Mouse (Mus musculus) lung, postnatal 14 days (tissue): ENCODE results near the gene Dgkg.

Experiments
- DNase-seq: peaks from one replicate; pipeline ENCODE4 v3.0.0; 2021

Gene Dgkg

DNA sequence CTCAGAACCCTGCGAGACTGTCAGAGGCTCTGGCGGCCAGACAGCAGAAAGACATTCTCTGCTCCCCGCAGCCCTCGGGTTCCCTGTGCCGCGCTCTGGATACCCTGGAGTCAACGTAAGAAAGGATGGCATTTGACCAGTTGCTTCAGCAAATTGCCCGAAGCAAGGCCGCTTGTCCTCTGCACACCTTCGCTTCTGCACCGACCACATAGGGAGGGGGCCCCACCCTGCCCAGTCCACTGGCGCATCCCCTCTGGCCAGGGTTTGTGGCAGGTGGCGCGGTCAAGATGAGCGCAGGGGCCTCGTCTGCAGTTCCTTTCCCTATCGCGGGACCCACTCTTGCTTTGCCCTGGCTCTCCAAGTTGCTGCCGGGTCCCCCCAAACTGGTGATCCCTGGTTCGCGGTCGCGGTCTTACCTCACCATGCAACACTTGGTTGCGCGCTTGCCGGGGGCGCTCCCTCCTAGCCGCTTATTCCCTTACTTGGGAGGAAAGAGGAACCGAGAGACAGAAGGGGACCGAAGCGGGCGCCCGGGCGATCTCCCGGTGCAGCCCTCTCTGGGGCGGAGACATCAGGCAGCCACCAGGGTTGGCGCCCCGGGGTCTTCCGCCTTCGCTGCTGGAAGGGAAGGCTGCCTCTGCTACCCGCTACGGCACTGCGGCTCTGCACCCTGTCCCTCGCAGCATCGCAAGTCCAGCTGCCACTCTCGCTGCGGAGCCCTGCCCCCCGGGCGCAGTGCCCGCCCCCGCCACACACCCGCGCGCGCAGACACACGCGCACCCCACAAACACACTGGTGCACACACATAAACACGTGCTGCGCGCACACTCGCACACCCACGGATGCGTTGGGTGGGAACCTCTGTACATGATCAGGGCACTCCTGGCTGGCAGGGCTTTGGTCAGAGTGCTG, at the start of gene Dgkg:
Gene Dgkg (minus strand): TSS at position 689 of the 912 bp plus-strand sequence.
- DNase-seq: peak; percentile 35

DNA sequence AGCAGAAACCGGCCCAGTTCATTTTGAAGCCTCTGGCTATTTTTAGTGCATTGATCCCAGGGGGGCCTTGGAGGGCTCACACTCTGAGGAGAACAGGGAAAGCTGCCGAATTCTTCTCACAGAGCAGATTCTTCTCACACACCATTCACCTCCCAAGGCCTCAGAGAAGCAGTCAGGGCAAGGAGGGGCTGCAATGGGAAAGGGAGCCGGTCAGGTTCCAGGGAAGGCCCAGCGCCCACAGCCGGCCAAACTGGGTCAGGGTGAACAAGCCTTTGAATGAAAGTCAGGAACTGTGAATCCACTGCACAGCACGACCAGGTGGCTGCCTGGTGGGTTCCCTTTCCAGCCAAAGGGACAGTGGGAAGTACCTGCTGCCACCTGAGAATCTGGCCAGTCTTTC, 47.9 kb upstream of the Dgkg start:
- DNase-seq: no peak

DNA sequence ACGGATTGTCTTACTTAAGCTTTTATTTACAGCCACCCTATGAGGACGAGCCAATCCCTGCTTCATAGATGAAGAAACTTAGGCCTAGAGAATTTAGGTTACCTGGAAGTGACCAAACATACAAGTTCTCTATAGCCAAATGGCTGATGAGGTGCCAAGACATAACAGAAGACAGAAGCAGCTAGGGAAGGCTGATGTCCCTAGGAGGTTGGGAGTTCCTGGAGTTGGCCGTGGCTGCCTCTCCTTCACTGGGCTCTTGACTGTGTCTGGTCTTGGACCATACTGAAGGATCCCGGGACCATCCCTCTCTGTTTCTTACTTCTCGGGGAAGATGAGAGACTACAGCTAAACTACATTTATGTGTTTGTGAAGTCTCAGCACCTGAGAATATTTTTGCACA, 47.1 kb upstream of the Dgkg start:
- no peak for DNase-seq

DNA sequence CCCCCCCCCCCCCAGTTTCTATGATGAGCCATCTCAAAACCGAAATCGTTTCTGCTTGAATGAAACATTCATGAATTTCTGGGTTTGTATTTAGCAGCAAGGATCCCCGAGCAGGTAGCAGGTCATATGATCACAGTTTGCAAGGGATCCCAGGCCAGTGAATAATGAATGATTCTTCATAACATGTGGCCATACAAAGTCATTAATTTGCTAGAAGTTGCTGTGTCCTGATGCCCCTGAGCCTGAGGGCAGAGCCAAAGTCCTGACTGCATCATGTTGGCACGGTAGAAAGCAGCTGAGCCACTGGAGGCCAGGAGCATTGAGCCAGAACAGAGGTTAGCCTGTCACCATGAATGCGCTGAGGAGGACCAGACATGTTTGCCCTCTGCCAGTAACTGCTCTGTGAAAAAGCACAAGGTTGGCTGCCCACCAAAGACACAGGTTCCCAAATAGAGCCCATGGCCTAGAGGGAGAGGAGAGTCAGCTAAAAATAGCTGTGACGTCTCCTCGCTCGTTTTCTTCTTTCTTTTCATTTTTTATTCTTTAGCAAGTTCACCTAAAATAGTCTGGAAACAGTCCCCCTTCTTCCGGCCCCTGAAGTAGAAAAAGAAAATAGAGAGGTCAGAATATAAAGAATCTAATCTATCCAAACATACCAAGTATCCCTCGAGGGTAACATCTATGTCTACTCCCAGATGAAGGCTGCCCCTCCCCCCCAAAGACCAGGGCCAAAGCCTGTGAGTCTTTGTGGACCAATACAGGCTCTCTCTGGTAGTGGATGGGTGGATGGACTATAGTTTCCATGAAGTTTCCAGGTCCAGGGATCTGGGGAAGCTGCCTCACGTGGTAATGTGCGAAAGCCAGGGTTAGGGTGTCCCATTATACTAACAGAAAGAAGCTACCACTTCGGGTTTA, 42.1 kb upstream of the Dgkg start:
- DNase-seq: no peak

DNA sequence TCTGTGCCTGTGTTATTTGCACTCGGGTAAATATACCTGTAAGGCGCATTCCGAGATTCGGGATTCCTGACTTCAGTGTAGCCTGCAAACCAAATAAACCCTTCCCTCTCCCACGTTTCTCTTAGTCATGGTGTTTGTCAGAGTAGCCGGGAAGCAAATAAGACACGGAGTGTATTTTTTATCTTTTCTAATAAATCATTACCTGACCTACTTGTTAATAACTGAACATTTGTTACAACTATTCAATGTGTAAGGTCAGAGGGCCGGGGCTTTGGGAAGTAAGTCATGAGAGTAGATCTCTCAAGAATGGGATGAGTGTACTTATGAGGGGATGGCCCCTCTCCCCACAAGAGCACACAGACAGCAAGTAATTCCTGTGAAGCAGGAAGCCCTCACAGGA, 41.1 kb upstream of the Dgkg start:
- no peak for DNase-seq

DNA sequence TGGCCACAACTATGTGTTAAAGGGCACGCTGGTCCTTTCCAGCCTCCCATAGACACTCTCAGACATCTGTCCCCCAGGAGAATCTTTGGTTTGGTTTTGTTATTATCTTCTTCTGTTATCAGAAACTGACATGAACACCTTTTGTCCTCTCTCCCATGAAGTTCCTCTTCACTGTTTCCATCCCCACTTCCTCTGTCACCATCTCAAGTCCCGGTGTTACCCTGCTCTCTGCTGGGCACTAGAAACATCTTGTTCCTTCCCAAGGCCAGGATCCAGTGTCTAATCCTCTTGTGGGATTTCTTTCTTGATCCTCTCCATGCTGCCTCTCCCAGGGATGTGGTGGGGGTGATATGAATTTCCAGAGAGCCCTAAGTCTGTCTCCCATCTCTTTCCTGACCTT, 32.6 kb upstream of the Dgkg start:
- no peak for DNase-seq

DNA sequence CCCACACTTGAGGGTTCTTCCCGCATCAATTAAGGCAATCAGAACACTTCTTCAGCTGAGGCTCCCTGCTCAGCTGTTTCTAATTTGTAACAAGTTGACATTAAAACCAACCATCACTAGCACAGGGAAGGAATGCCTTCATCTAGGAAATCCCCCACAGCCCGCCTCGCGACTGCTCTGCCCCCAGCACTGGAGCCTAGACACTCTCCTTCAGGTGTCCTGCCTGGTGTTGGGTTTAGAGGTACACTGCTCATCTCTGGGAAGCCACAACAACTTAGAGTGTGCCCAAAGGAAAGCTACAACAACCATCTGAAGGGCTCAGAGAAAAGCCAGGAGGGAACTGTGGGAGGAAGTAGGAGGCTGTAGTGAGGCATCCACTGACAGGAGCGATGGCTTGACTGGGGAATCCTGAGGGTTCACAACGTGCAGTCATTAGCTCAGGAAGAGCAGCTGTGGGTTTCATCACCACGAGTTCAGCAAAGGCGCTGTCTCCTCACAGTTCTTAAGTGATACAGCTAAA, 30.8 kb upstream of the Dgkg start:
- DNase-seq: no peak

DNA sequence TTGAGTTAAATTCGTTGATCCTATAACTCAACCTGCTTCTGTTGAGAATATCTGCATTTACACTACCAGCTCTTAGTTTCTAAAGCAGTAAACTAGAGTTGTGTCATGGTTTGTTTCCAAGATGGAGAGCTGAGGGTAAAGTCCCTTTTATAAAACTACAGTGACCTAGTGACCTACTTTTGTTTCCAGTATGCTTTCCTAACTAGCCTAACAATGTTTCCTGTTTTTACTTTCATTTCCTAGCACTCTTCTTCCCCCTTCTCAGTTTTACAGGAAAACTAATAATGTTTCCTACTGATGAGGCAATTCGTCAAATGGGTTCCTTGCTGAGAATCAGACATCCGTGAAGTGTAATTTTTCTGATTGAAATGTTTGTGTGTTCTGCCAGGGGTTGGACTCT, 26.6 kb upstream of the Dgkg start:
- no peak for DNase-seq

DNA sequence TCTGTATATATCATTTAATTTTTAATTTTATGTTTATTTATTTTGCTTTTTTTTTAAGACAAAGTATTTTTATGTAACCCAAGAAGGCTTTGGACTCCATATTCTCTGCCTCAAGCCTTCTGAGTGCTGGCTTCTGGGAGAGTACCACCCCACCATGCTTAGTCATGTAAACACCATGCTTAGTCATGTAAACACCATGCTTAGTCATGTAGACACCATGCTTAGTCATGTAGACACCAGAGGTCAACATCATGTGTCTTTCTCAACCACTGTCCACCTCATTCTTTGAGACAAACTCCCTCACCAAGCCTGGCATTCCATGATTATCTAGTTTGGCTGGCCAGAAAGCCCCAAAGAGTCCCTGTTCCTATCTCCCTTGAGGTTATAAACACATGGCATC, 25.7 kb upstream of the Dgkg start:
- DNase-seq: no peak

DNA sequence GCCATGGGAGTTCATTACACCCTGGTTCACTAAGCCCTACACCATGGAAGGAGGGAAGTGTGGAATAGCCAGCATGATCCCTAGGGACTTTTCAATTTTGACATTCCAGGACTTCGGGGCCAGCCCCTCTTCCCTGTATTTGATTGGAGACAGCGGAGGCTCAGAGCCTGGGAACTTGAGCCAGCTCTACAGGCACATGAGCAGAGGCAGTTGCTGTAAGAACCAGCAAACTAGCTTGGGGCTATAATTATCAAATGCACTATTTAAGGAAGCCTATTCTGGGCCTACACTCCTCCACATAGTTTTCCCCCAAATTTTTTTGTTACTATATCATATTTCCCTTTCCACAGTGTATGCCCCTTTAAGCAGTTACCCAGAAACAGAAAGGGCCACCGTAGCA, 22.6 kb upstream of the Dgkg start:
- no peak for DNase-seq

DNA sequence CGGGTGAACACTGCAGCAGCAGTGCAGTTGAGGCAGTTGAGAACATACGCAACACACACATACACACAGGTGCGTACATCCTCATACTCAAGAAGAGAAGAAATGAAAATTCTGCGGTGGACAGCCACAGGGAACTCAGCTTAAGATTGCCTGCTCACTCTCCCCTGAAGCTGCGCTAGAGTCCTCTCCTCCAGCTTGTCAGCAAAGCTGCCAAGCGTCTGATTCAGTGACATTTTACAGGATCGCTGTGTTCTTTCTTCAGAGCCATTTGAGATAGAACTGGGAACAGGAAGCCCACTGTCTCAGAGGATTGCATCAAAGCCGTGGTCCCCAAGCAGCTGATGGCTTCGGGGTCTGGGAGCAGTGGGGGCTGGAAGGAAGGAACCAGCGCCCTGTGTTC, 17.6 kb upstream of the Dgkg start:
- DNase-seq: no peak

DNA sequence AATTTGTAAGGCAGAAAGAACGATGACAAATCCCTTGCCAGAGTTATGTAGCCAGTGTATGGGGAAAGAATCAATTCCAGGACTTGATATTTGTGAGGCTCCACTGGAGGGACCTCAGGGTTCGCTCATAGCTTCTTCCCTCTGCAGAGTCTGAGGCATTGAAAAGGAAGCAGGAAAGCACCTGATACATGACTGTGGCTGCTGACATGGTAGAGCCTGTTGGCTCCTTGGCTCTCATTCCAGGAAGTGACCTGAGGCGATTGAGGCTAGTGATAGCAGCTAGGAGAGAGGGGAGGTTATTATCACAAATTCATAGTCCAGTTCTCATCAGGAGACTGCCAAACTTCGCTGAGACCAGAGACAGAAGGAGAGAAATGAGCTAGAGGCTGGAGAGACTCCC, 17.1 kb upstream of the Dgkg start:
- DNase-seq: no peak

DNA sequence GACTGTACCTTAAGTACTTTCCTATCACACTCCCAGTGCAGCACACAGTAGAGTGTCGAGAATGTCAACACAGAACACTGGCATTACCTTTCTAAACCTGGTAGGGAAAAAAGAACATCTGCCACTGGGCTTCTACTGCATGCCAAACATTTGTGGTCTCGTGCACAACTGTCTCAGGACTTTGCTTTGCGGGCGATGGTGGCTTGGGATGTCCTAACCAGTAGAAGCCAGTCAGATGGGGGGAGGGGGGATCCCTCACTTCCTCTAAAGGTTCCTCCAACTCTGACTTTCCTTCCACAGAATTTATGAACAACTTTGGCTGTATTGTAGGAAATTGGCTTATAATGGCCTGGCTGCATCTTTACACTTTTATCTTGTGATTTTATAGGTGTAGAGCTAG, 7.0 kb upstream of the Dgkg start:
- DNase-seq: no peak

DNA sequence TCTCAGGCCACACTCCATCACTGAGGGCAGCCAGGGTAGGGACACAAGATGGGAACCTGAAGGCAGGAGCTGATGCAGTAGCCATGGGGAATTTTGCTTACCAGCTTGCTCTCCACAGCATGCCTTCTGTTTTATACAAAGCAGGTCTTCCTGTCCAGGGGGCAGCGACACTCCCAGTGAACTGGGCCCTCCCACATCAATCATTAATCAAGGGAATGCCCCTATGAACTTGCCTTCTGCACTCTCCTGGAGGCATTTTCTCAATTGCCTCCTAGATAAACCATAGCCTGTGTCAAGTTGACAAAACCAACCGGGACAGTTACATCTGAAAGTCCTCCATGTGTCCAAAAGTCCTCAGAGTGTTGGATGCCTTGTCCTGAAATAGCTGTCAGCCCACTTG, 6.1 kb upstream of the Dgkg start:
- no peak for DNase-seq

DNA sequence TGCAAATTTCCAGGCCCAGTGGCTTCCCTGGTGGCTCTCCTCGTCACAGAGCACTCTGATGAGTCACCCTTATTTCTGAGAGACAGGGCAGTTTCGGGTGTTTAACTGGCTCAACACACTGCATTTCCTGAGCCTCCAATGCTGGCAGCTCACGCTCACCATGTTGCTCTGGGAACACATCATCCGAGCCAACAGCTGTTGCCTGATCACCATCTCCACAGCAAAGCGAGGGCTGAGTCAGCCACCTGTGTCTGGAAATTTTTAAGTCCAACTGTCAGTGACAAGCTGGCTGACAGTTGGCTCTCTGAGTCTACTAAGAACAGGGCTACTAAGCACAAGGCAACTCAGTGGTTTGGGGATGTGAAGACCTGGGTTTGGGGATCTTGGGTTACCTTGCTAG, 4.1 kb upstream of the Dgkg start:
- DNase-seq: no peak

DNA sequence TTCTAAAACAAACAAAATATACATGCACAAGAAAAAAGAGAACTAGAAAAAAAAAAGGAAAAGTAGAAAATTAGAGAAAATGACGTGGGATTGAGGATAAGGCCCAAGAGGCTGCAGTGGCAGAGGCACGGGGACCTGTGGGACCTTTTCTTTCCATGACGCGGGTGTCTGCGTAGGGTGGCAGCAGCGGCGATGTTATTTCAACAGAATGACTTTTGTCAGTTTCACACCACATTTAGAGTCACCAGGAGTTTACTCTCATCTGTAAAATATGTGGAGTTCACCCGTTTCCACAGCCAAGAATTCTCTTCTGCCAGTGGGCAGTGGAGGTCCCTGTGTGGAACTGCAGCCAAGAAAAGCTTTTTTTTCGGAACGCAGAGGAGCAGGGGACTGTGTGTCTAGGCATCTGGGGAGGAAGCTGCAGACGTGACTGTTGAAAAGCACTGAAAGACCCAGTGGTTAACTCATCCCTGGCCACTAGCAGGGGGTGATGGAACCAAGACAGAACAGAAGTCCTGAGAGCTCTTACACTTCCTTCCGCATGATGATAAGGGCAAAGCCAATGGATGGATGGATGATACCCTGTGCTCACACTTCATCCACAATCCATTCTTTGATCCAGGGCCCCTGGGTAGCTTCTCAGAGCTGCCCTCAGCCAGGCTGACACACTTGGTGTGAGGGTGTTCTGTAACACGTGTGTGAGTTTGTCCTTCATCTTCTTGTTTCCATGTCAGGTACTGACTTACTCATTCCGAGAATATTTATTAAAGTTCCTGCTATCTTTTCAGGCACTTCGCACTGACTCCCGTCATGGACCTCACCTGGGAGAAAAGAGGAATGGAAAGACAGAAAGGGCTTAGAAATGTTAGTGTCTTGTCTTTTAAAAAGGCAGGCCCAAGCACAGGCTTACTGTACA, 1.1 kb upstream of the Dgkg start:
- no peak for DNase-seq

DNA sequence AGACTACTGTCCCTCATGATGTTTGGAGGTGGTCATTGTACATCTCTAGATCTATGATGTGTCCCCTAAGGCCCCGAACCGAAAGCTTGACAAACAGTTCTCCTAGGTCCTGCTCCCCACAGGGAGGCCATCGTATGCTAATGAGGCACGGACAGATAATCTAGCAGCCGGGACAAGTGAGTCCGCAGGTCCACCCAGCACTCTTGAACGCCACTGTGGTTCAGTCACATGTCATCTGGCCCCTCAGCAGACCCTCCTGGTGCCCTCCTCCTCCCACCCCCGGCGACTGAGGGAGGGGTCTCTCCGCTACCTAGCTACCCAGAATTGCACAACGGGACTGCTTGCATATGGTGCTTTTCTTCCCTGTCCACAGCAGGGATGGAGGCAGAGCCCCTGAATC, 1.2 kb downstream of the Dgkg start:
- DNase-seq: no peak

DNA sequence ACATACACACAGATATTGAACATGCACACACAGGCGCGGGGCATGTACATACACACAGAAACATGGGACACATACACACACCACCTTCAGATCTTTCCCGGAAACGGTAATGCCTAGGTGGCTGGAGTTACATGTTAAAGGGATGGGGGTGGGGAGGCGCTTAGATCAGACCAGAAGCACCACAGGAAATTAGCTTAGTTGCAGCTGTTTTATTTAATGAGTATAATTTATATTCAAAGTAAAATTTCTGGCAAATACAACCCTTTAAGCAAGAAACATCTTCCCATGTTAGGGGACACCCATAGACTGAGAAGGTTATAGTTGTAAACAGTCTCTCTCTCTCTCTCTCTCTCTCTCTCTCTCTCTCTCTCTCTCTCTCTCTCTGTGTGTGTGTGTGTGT, 1.8 kb downstream of the Dgkg start:
- no peak for DNase-seq

DNA sequence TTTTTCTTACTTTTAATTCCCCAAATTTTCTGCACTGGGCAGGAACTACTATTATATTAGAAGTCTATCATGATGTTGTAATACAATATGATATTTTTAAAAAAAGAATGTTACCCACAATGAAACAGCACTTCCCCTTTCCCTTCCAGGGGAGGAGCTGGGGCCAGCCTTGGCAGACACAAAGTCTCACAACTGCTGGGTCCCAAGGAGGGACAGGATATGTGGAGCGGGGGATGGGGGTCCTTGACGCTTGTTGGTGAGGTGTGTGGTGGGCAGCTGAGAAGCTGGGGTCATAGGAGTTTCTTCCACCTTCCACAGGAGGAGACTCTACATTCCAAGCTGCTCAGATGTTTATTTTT, 2.6 kb downstream of the Dgkg start:
- DNase-seq: no peak

DNA sequence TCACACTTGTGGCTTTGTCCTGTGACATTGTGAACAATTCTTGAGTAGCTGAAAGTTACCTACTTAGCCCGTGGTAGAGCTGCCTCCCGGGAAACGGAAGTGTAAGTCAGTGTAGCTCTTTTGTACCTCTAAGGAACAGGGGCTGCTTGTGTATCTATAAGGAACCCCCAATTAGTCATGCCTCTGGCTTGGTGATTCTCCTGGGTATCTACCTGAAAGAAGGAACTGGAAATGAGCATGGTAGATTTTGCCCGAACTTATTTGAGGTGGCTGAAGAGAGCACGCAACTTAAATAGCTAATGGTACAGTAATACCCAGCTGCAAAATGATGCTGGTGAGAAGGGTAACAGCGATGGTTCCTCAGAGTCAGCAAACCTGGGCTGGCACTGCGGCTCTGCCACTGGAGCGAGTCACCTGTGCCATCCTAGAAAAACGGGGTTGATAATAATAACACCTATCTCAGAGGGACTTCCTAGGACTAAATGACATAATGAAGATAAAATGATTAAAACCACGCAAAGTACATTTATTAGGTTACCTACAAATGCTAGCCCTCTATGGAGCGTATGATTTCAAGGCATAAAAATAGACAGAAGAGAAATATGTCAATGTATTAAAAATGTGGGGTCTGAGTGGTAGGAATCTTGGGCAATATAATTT, 3.1 kb downstream of the Dgkg start:
- DNase-seq: no peak

DNA sequence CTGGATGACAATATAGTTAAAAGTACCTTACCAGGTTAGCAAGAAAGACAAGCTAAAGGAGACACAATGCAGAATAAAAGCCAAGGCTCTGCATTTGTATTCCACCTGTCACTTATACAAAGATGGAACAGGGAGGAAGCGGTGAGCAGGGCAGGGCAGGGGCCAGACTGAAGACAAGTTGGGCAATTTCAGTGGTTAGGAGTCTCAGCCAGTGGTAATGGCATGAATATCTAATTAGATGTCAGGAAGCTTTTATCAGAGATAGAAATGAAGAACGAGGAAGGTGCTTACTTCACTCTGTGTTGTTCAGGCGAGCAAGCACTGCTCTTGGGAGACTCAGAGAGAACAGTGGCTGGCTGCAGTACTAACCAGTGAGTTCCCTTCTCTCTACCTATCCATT, 5.8 kb downstream of the Dgkg start:
- no peak for DNase-seq

DNA sequence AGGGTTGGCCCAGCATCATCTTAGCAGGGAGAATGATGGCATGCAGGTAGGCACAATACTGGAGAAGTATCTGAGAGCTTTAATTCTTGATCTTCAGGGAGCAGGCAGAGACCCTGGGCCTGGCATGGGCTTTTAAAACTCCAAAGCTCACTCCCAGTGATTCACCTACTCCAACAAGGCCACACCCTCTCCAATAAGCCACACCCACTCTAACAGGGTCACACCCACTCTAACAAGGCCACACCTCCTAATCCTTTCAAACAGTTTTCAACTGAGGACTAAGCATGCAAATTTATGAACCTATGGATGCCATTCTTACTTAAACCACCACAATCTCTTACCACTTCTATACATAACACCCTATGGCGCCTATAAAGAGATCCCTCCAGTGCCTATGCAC, 11.8 kb downstream of the Dgkg start:
- DNase-seq: no peak
